Mouse (Mus musculus) heart, adult 8-10 months (tissue): ENCODE data around the gene Skint8. TPM values are rescaled to one million over a fixed set of nuclear protein-coding genes. Genes with fewer than 3 reads are reported as not detected.
A peak's percentile ranks its signal among the peaks of the same experiment; 100 is the strongest.
"Not testable (repeated sequence)": the region's sequence is repeated elsewhere in the genome, so short reads cannot be mapped to it uniquely, and the experiment has no call there.

Source experiments
- DNase-seq: peaks from one replicate; pipeline ENCODE4 v3.0.0; 2022; ENCODE audit warnings: low spot score
- total RNA-seq, 4 experiments: library from RNA; stranded (reverse); gene quantifications; 2 replicates each; pipeline ENCODE4 v1.2.4; 2022

The Skint8 gene
- total RNA-seq = not detected

DNA sequence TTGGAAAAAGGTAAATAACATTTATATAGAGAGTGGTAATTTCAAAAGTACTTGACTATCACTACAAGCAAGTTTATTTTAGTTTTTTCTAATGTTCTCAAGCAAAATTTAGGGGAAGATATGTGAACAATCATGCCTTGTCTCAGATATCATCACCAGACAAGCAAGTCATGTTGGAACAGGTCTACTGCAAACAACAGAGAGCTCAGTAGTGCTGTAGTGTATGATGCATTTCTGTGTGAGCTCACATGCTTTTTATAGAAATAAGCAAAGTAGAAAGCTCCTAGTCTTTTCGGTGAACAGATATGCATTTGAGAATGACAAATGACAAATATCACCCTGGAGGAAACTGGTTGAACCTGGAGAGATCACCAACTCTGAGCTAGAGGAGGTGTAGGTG, at the start of gene Skint8:
Skint8 (plus strand) TSS at position 301 of the 400 bp plus-strand sequence.
- no peak for DNase-seq

DNA sequence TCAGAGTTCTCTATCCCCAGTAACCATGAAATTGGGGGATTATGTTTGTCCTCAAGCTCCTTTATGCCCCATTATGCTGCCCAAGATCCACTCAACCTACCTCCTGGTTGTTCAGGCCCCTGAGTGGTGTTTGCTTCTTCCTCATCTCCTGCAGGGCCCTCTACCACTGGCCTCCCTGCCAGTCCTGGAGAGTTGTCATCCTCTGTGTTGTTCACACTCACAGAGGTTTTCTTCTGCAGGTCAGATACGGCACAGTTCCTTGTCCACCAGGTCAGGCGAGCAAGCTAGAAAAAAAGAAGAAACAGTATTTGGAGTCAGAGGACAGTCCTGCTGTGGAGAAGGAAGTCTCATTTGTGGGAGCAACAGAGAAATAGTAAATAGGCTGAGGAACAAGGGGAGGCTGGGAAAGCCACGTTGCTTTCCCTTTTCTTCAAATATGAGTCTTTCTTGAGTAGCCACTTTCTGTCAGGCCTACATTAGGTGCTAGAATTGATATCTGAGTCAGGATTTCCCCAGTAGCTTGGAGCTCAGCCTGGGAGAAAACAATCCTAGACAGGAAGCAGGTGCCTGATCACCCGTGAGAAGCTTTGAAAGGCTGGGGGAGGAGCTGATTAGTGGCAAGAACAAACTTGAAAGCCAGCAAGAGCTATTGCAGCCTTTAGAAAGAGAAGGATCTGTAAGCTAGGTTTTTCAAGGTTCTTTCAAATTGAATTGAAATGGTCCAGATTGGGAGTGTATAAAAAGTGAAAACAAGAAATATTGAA, 38.9 kb upstream of the Skint8 start:
- DNase-seq = no peak

GRCm38 (mm10) chr4:111883543-111883942, 35.6 kb upstream of the Skint8 start:
- DNase-seq = no peak

DNA sequence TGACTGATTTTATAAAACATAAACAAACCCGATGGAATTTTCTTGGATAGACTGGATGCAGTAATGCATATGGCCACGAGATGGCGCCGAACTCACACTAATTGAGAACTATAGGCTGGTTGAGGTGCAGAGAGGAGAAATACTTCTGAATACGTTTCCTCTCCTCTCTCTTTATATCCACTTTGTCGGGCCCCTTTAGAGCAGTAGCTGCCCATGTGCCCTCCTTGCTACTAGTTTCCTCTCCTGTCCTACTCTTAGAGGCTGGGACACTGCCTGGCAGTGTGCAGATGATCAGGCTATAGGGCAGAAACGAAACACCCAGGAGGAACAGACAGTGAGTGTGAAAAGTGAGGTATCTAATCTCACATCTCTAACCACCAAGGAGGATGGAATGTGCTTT, 33.2 kb upstream of the Skint8 start:
- DNase-seq = peak; percentile 59

DNA sequence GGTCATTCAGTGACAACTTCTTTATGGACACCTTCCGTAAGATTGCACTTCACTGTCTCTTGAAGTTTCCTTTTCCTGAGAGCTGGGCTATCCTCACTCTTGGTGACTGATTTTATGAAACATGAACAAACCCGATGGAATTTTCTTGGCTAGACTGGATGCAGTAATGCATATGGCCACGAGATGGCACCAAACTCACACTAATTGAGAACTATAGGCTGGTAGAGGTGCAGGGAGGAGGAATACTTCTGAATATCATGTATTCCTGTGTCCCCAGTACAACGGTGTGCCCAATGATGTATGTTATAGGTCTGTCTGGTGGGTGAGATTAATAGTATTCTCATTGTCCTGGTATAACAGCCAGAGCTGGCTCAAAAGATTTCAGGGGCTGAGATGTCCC, 32.6 kb upstream of the Skint8 start:
- peak; percentile 74 for DNase-seq

GRCm38 (mm10) chr4:111892138-111892537, 27.1 kb upstream of the Skint8 start:
- DNase-seq = no peak

DNA sequence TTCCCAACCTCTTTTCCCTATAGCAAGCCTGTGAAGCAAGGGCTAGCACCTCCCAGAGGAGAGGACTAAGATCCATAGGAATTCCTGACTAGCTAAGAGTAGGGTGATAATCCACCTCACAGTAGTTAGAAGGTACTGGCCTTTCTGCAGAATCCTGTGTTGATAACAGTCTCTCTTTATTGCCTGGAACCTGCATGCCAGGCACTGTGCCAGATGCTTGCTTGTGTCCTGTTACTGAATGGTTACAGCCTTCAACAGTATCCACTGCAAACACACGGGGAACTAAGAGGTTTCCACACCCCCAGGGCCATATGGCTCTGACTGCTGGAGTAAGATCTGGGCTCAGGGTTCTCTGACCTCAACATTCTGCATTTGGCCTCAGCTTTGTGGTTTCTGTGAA, 21.4 kb upstream of the Skint8 start:
- no peak for DNase-seq

DNA sequence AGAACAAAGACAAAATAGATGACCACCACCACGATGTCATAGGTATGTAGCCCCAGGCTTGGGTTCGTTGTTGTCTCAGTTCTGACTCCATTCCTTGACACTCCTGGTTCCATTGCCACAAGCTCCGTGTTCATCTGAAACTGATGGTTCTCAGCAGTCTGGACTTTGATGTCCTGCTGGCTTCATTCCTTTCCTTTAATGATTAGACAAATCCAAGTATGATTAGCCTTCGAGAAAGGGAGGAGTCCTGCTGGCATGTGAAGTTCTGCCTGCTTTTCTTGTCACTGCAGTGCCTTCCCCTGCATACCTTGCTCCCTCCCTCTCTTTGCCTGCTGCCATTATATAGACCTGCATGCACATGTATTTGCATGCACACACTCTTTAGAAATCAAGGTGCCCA, 20.6 kb upstream of the Skint8 start:
- no peak for DNase-seq

- DNase-seq = not testable (repeated sequence)
These were observed 18.7 kb upstream of the Skint8 start for GRCm38 (mm10) chr4:111900491-111900890.

DNA sequence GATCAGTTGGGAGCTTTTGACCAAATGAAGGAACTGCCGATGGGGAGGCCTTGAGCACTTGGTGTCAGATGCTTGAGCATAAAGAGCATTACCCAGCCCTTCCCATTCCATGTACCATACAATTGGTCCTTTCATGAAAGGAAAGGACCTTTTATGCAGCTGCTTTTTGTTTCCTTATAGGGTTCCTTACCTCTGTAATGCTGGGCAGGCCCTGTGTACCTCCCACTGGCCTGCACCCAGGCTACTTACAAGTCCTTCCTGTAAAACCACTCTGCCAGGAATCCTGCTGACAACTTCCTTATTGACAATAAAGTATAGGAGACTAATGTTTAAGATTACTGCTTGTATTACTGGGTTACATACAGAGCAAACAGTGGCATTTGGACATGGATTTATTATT, 17.7 kb upstream of the Skint8 start:
- no peak for DNase-seq

- no peak for DNase-seq
These were observed 16.4 kb upstream of the Skint8 start, which contains the start of gene Slc5a9 for GRCm38 (mm10) chr4:111902775-111903174. Gene Slc5a9 (minus strand): TSS chr4:111902918.

DNA sequence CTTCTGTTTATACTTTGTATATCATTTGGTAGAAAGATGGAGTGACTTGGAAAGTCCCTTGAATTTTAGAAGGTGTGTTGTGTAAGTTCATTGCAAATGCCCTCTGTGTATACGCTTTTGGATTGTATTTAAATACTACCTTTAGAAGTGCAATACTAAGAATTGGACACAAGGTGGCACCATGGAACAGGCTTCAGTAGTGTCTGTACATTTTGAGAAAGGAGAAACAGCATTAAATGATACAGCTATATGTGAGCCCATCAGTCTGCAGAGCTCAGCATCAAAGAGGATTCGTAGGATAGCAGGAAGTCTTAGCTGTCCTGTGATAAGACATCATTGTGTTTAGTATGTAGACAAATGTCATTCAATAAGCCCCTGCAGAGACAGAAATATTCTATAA, 11.3 kb upstream of the Skint8 start:
- DNase-seq = no peak

GRCm38 (mm10) chr4:111961309-111961708, 42.1 kb downstream of the Skint8 start:
- DNase-seq = no peak

GRCm38 (mm10) chr4:111963241-111963640, 44.0 kb downstream of the Skint8 start:
- DNase-seq = not testable (repeated sequence)

DNA sequence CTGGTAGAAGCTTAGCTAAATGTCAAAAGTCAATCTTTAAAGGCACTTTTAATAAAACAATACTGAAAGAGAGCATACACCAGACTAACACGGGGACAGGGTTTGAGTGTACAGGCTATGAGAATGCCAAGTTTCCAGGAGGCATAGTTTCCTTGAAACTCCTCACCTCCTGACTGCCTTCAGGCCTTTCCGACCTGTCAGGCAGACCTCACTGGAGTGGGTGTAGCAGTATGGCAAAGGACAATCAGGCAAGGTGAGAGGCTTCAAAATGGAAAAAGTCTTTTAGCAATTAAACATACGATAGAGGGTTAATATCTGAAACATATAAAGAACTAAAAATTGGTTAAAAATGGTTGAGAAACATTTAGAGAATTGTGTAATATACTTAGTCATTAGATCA, 44.5 kb downstream of the Skint8 start:
- no peak for DNase-seq

GRCm38 (mm10) chr4:111972623-111973022, 53.4 kb downstream of the Skint8 start, which contains the start of gene Skint7:
Gene Skint7 (plus strand): TSS chr4:111972923.
- DNase-seq = no peak

Other genes with a start within 250 kb of the Skint8 start
- 1 to 10 TPM; 5.0 to 7.6 (median 6.0) TPM for gene Spata6, start 199.4 kb upstream of the Skint8 start, total RNA-seq
- not detected for gene Slc5a9, start 16.5 kb upstream of the Skint8 start, total RNA-seq
- not detected for gene Skint7, start 53.5 kb downstream of the Skint8 start, total RNA-seq
- gene Skint1, start 86.9 kb downstream of the Skint8 start, total RNA-seq = not detected
- gene Skint4, start 152.6 kb downstream of the Skint8 start, total RNA-seq = not detected